Mouse (Mus musculus) liver, embryonic 11.5 days (tissue): ENCODE measurements around the gene Cxcl10. TPM values are rescaled to one million over a fixed set of nuclear protein-coding genes. Genes with fewer than 3 reads are reported as not detected.

ENCODE experiments used
- ATAC-seq: fragments of 200-750 bp; cut with Nextera tagmentation; replicated peaks from 2 replicates; pipeline ENCODE4 v1.8.0; 2017; ENCODE audit warnings: moderate number of reproducible peaks, mild to moderate bottlenecking, moderate TSS enrichment, moderate library complexity; ENCODE audit not compliant: low FRiP score
- DNase-seq: peaks from one replicate; pipeline ENCODE4 v3.0.0-alpha.2; 2017; ENCODE audit warnings: low spot score
- H3K27ac ChIP-seq: fragments of 300-500 bp; sonication (generic); 2 replicates; pipeline ENCODE4 v1.5.1; 2014; ENCODE audit warnings: mild to moderate bottlenecking, low read depth, low read length, control low read depth
- H3K27me3 ChIP-seq: fragments of 300-500 bp; sonication (generic); replicated peaks from 2 replicates; pipeline ENCODE4 v1.6.1; 2014; ENCODE audit warnings: low read length, mixed read lengths; ENCODE audit not compliant: control insufficient read depth, insufficient read depth
- H3K36me3 ChIP-seq: fragments of 300-500 bp; sonication (generic); 2 replicates; pipeline ENCODE4 v1.6.1; 2014; ENCODE audit warnings: mild to moderate bottlenecking, low read length, moderate library complexity, mixed read lengths; ENCODE audit not compliant: control insufficient read depth, insufficient read depth
- H3K4me1 ChIP-seq: fragments of 300-500 bp; sonication (generic); replicated peaks from 2 replicates; pipeline ENCODE4 v1.6.1; 2014; ENCODE audit warnings: low read length, mixed read lengths; ENCODE audit not compliant: control insufficient read depth, insufficient read depth
- H3K4me2 ChIP-seq: fragments of 300-500 bp; sonication (generic); 2 replicates; pipeline ENCODE4 v1.6.1; 2014; ENCODE audit warnings: mild to moderate bottlenecking, control low read depth, moderate library complexity
- H3K4me3 ChIP-seq: fragments of 300-500 bp; sonication (generic); 2 replicates; pipeline ENCODE4 v1.5.1; 2014; ENCODE audit warnings: low read depth, low read length, control low read depth
- H3K9ac ChIP-seq: fragments of 300-500 bp; sonication (generic); 2 replicates; pipeline ENCODE4 v1.6.1; 2014; ENCODE audit warnings: low read depth, low read length, control low read depth
- H3K9me3 ChIP-seq: fragments of 300-500 bp; sonication (generic); 2 replicates; pipeline ENCODE4 v1.6.1; 2016; ENCODE audit warnings: low read length, inconsistent platforms, mixed read lengths; ENCODE audit not compliant: control insufficient read depth
- WGBS: fragments of 180-500 bp; shearing (Covaris S2); extraction: QIAGEN DNeasy Blood & Tissue Kit; methylation state at CpG from one replicate; pipeline ENCODE4 v1.1.7; 2014; 5-methylcytosine and 5-hydroxymethylcytosine counted together
- polyA plus RNA-seq: library from polyadenylated mRNA; unstranded; fragments of >200 nt; fragmentation: Nextera tagmentation; extraction: Ambion mirVana; gene quantifications from 2 replicates; pipeline ENCODE4 v1.2.1, GENCODE M21; 2014

The Cxcl10 gene
- polyA plus RNA-seq, 1 experiment from 2014 or later: 6.0 TPM

DNA sequence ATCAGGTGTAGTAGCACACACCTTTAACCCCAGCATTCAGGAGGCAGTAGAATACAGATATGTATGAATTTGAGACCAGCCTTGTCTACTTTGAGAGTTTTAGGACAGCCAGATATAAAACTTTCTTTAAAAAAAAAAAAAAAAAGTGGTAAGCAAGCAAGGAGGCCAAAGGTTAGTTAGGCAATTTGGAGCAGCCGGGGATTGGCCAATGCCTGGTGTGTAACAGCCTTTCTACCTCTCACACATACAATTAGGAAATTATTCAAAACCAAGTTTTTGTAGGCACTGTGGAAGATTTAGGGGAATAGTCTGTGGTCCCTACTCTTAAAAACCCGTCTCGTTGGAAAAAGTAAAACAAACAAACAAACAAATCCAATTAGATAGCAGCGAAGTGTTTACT, 26.1 kb downstream of the Cxcl10 start:
- Histone ChIP-seq H3K4me3 (no peak overlapping the region), H3K4me2 (no peak overlapping the region), H3K9me3 (no peaks in the 10 kb centered on the region), H3K36me3 (no peaks in the 10 kb centered on the region), H3K9ac (no peak overlapping the region), H3K27ac (no peak overlapping the region), H3K27me3 (no peaks in the 10 kb centered on the region), H3K4me1 (no peaks in the 10 kb centered on the region)
- no peak for ATAC-seq
- 80% methylated on average over 4 of the region's 4 CpGs for WGBS
- no peak for DNase-seq

GRCm38 (mm10) chr5:92321631-92322400, 26.9 kb downstream of the Cxcl10 start:
- Histone ChIP-seq H3K4me1 (no peaks in the 10 kb centered on the region), H3K36me3 (no peaks in the 10 kb centered on the region), H3K4me3 (no peak overlapping the region), H3K27ac (no peak overlapping the region), H3K4me2 (no peak overlapping the region), H3K9ac (no peak overlapping the region), H3K27me3 (no peaks in the 10 kb centered on the region), H3K9me3 (no peaks in the 10 kb centered on the region)
- no peak for ATAC-seq
- WGBS: 70% methylated on average over 8 of the region's 8 CpGs
- DNase-seq: no peak

DNA sequence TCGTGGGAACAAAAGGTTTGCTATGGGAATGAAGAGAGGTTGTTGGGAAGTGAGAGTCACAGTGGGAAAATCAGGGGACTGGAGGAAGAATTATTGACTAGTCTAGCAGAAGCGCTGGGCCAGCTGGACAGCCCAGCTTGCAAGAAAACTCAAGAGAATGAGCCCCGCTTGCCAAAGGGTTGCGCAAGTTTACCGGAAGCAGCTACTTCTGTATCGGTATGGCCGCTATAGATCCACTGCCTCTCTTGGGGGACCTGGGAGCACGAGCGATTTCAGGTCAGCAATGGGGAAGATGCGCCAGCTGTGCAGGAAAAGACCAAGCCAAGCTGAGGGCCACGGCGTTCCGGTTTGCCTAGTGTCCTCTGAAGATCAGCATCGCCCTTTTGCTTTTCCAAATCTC, 30.1 kb downstream of the Cxcl10 start:
- no peak overlapping the region for H3K27ac ChIP-seq
- DNase-seq: no peak
- 82% methylated on average over 14 of the region's 14 CpGs for WGBS

GRCm38 (mm10) chr5:92318119-92318518, 30.6 kb downstream of the Cxcl10 start:
- ATAC-seq (peak; percentile 71), DNase-seq (no peak)
- no peak overlapping the region for H3K27ac ChIP-seq

More for the DNA sequence above, 30.1 kb downstream of the Cxcl10 start:
- no peaks in the 10 kb centered on the region for H3K9me3 ChIP-seq
- H3K36me3 ChIP-seq: no peaks in the 10 kb centered on the region
- H3K4me1 ChIP-seq: no peaks in the 10 kb centered on the region
- no peaks in the 10 kb centered on the region for H3K27me3 ChIP-seq
- no peak overlapping the region for H3K4me2 ChIP-seq
- no peak for ATAC-seq
- H3K4me3 ChIP-seq: no peak overlapping the region
- no peak overlapping the region for H3K9ac ChIP-seq

GRCm38 (mm10) chr5:92313776-92314175, 34.9 kb downstream of the Cxcl10 start:
- H3K4me1 ChIP-seq: peaks cover 9% of the 10 kb centered on the region; the same call in 1 of the 2 replicates
- no peak overlapping the region for H3K4me3 ChIP-seq
- H3K9ac ChIP-seq: no peak overlapping the region
- ATAC-seq (no peak), DNase-seq (no peak)
- H3K9me3 ChIP-seq: no peaks in the 10 kb centered on the region
- no peaks in the 10 kb centered on the region for H3K27me3 ChIP-seq
- no peaks in the 10 kb centered on the region for H3K36me3 ChIP-seq
- no peak overlapping the region for H3K27ac ChIP-seq
- H3K4me2 ChIP-seq: no peak overlapping the region
- WGBS: 39% methylated on average over 7 of the region's 7 CpGs

More at GRCm38 (mm10) chr5:92318119-92318518, 30.6 kb downstream of the Cxcl10 start:
- H3K36me3 ChIP-seq: no peaks in the 10 kb centered on the region
- no peaks in the 10 kb centered on the region for H3K9me3 ChIP-seq
- H3K9ac ChIP-seq: no peak overlapping the region
- no peak overlapping the region for H3K4me2 ChIP-seq
- H3K4me1 ChIP-seq: no peaks in the 10 kb centered on the region
- H3K4me3 ChIP-seq: no peak overlapping the region
- WGBS: 67% methylated on average over 7 of the region's 7 CpGs
- no peaks in the 10 kb centered on the region for H3K27me3 ChIP-seq

DNA sequence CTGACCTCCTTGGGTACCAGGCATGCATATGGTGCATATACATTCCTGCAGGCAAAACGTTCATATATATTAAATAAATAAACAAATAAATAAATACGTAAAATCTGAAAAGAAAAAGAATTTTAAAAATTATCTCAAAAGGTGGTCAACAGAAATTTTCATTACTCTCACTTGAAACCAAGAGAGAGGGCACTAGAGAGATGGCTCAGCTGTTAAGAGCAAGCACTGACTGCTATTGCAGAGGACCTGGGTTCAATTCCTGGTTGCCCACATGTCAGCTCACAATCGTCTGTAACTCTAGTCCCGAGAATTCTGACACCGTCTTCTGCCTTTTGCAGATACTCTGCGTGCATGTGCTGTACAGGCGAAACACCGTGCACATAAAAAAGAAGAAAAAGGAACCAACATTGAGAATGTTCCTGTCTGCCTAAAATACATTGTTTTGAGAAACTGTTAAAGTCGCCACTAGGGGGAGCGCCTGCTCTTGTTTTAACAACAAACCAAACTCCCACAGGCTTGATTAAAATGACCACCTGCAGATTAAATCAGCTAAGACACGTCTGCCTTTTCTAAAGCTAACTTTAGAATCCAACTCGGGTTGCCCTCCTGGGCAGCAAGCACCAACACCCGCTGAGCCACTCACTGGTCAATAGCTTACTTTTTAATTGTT, 36.5 kb downstream of the Cxcl10 start:
- ATAC-seq: no peak
- Histone ChIP-seq H3K9ac (no peak overlapping the region), H3K27me3 (no peaks in the 10 kb centered on the region), H3K4me3 (no peak overlapping the region), H3K27ac (no peak overlapping the region), H3K9me3 (no peaks in the 10 kb centered on the region), H3K4me1 (peaks cover 14% of the 10 kb centered on the region), H3K4me2 (no peak overlapping the region), H3K36me3 (no peaks in the 10 kb centered on the region)
- DNase-seq: peak; percentile 51
- WGBS: 13% methylated on average over 13 of the region's 13 CpGs

GRCm38 (mm10) chr5:92309681-92310511, 38.8 kb downstream of the Cxcl10 start, which contains the start of gene Sdad1:
Gene Sdad1 (minus strand): TSS chr5:92310479.
- H3K9me3 ChIP-seq: no peaks in the 10 kb centered on the region
- H3K4me3 ChIP-seq: peak within 1 kb of the TSS; percentile 83
- peak; percentile 89 for DNase-seq
- H3K4me2 ChIP-seq: peak within 1 kb of the TSS; percentile 65
- WGBS: 2% methylated on average over 41 of the region's 41 CpGs
- H3K4me1 ChIP-seq: peaks cover 14% of the 10 kb centered on the region
- no peaks in the 10 kb centered on the region for H3K27me3 ChIP-seq
- peak; percentile 89 for ATAC-seq
- peaks cover 11% of the 10 kb centered on the region for H3K36me3 ChIP-seq
- peak within 1 kb of the TSS; percentile 83 for H3K9ac ChIP-seq
- H3K27ac ChIP-seq: peak within 1 kb of the TSS; percentile 54; the same call in 1 of the 2 replicates

- Histone ChIP-seq H3K9me3 (no peaks in the 10 kb centered on the region), H3K4me3 (no peak overlapping the region), H3K4me1 (peaks cover 8% of the 10 kb centered on the region), H3K4me2 (no peak overlapping the region), H3K27ac (no peak overlapping the region), H3K27me3 (no peaks in the 10 kb centered on the region), H3K9ac (no peak overlapping the region), H3K36me3 (peaks cover 51% of the 10 kb centered on the region)
- ATAC-seq: no peak
- DNase-seq: no peak
- WGBS: 85% methylated on average over 3 of the region's 3 CpGs
Measured at GRCm38 (mm10) chr5:92304291-92304690, 44.4 kb downstream of the Cxcl10 start.
